Mouse (Mus musculus) MEL (cell line): ENCODE measurements around the gene Dcaf17. TPM values are rescaled to one million over a fixed set of nuclear protein-coding genes. Genes with fewer than 3 reads are reported as not detected.

Experiments
- DNase-seq: peaks from one replicate; pipeline ENCODE4 v3.0.0; 2011; ENCODE audit warnings: low read depth, low spot score
- H3K27ac ChIP-seq: 2 replicates; pipeline ENCODE4 v1.5.1; 2012; ENCODE audit warnings: low read depth, mild to moderate bottlenecking, control low read depth, low read length, moderate library complexity; ENCODE audit not compliant: control insufficient read depth
- H3K27me3 ChIP-seq, 2 experiments: fragments of 150-350 bp in 1 of 2; sonication (generic) in 1 of 2; 2 replicates each; pipeline ENCODE4 v1.6.1; 2012; ENCODE audit warnings: low read length in 2 of 2, mild to moderate bottlenecking in 2 of 2, improper control_type of control experiment in 1 of 2, moderate library complexity in 1 of 2; ENCODE audit not compliant: insufficient read depth in 2 of 2, control insufficient read depth in 1 of 2
- H3K36me3 ChIP-seq, 2 experiments: 2 replicates each; pipeline ENCODE4 v1.6.1; 2012 to 2014; ENCODE audit warnings: low read length in 2 of 2, improper control_type of control experiment in 1 of 2, inconsistent platforms in 1 of 2, mild to moderate bottlenecking in 1 of 2; ENCODE audit not compliant: insufficient read depth in 2 of 2, control insufficient read depth in 1 of 2
- H3K4me1 ChIP-seq, 2 experiments: fragments of 150-350 bp in 1 of 2; sonication (generic) in 1 of 2; 2 replicates each; pipeline ENCODE4 v1.6.1; 2012; ENCODE audit warnings: low read length in 2 of 2, improper control_type of control experiment in 1 of 2, mild to moderate bottlenecking in 1 of 2; ENCODE audit not compliant: insufficient read depth in 2 of 2, control insufficient read depth in 1 of 2
- H3K4me3 ChIP-seq, 2 experiments: fragments of 150-350 bp in 1 of 2; sonication (generic) in 1 of 2; 2 replicates each; pipeline ENCODE4 v1.5.1; 2012; ENCODE audit warnings: low read depth in 2 of 2, low read length in 2 of 2, mild to moderate bottlenecking in 2 of 2, moderate library complexity in 2 of 2, control low read depth in 1 of 2, improper control_type of control experiment in 1 of 2; ENCODE audit not compliant: control insufficient read depth in 1 of 2, insufficient read depth in 1 of 2
- H3K79me2 ChIP-seq: 2 replicates; pipeline ENCODE4 v1.6.1; 2012; ENCODE audit warnings: mild to moderate bottlenecking, low read length, moderate library complexity; ENCODE audit not compliant: control insufficient read depth, poor library complexity, insufficient read depth
- H3K9ac ChIP-seq: 2 replicates; pipeline ENCODE4 v1.6.1; 2012; ENCODE audit warnings: low read depth, mild to moderate bottlenecking, control low read depth, low read length, moderate library complexity; ENCODE audit not compliant: control insufficient read depth, poor library complexity, severe bottlenecking
- H3K9me3 ChIP-seq: fragments of 150-350 bp; sonication (generic); replicated peaks from 2 replicates; pipeline ENCODE4 v1.6.1; 2012; ENCODE audit warnings: mild to moderate bottlenecking, low read length, improper control_type of control experiment, moderate library complexity; ENCODE audit not compliant: insufficient read depth
- BHLHE40 ChIP-seq: IDR thresholded peaks from 2 replicates; pipeline ENCODE4 v1.6.1; 2012; ENCODE audit warnings: low read depth, mild to moderate bottlenecking, inconsistent platforms, low read length, improper control_type of control experiment, borderline replicate concordance
- CHD1 ChIP-seq: IDR thresholded peaks from 2 replicates; pipeline ENCODE4 v1.6.1; 2012; ENCODE audit warnings: low read depth, mild to moderate bottlenecking, inconsistent platforms, low read length, improper control_type of control experiment
- CHD2 ChIP-seq: IDR thresholded peaks from 2 replicates; pipeline ENCODE4 v1.6.1; 2011; ENCODE audit warnings: low read length, improper control_type of control experiment
- EP300 ChIP-seq, 2 experiments: IDR thresholded peaks; 2 replicates each; pipeline ENCODE4 v1.6.1; 2011; ENCODE audit warnings: improper control_type of control experiment in 2 of 2, low read length in 2 of 2, low read depth in 1 of 2, mild to moderate bottlenecking in 1 of 2
- GATA1 ChIP-seq: IDR thresholded peaks from 2 replicates; pipeline ENCODE4 v1.6.1; 2011; ENCODE audit warnings: low read depth, low read length, improper control_type of control experiment
- HCFC1 ChIP-seq: IDR thresholded peaks from 2 replicates; pipeline ENCODE4 v1.6.1; 2012; ENCODE audit warnings: low read depth, mild to moderate bottlenecking, inconsistent platforms, low read length, improper control_type of control experiment, moderate library complexity
- JUND ChIP-seq: IDR thresholded peaks from 2 replicates; pipeline ENCODE4 v1.6.1; 2011; ENCODE audit warnings: low read depth, mild to moderate bottlenecking, improper control_type of control experiment, low read length
- MAX ChIP-seq: IDR thresholded peaks from 2 replicates; pipeline ENCODE4 v1.6.1; 2011; ENCODE audit warnings: low read length, improper control_type of control experiment
- MAZ ChIP-seq: IDR thresholded peaks from 2 replicates; pipeline ENCODE4 v1.6.1; 2012; ENCODE audit warnings: low read depth, mild to moderate bottlenecking, inconsistent platforms, low read length, improper control_type of control experiment
- MXI1 ChIP-seq: IDR thresholded peaks from 2 replicates; pipeline ENCODE4 v1.6.1; 2011; ENCODE audit warnings: mild to moderate bottlenecking, low read depth, low read length, improper control_type of control experiment
- MYC ChIP-seq: IDR thresholded peaks from 2 replicates; pipeline ENCODE4 v1.6.1; 2011; ENCODE audit warnings: low read depth, mild to moderate bottlenecking, low read length, improper control_type of control experiment, moderate library complexity
- NRF1 ChIP-seq: IDR thresholded peaks from 2 replicates; pipeline ENCODE4 v1.6.1; 2014; ENCODE audit warnings: low read depth, mild to moderate bottlenecking, inconsistent platforms, low read length, improper control_type of control experiment, moderate library complexity; ENCODE audit not compliant: poor library complexity, insufficient read depth, severe bottlenecking
- POLR2AphosphoS2 ChIP-seq: IDR thresholded peaks from 2 replicates; pipeline ENCODE4 v1.6.1; 2011; ENCODE audit warnings: low read length, improper control_type of control experiment
- RAD21 ChIP-seq: IDR thresholded peaks from 2 replicates; pipeline ENCODE4 v1.6.1; 2011; ENCODE audit warnings: mild to moderate bottlenecking, low read depth, low read length, improper control_type of control experiment
- SMC3 ChIP-seq: IDR thresholded peaks from 2 replicates; pipeline ENCODE4 v1.6.1; 2011; ENCODE audit warnings: low read depth, low read length, improper control_type of control experiment
- TAL1 ChIP-seq: IDR thresholded peaks from 2 replicates; pipeline ENCODE4 v1.6.1; 2012; ENCODE audit warnings: mild to moderate bottlenecking, inconsistent platforms, low read length, moderate library complexity, mixed read lengths
- TBP ChIP-seq: IDR thresholded peaks from 2 replicates; pipeline ENCODE4 v1.8.0; 2011; ENCODE audit warnings: low read depth, low read length, improper control_type of control experiment
- UBTF ChIP-seq: IDR thresholded peaks from 2 replicates; pipeline ENCODE4 v1.6.1; 2012; ENCODE audit warnings: low read depth, mild to moderate bottlenecking, inconsistent platforms, low read length, improper control_type of control experiment, moderate library complexity, borderline replicate concordance; ENCODE audit not compliant: insufficient read depth
- USF2 ChIP-seq, 2 experiments: IDR thresholded peaks; 2 replicates each; pipeline ENCODE4 v1.6.1; 2011 to 2012; ENCODE audit warnings: improper control_type of control experiment in 2 of 2, low read length in 2 of 2, borderline replicate concordance in 1 of 2, inconsistent platforms in 1 of 2, low read depth in 1 of 2, mild to moderate bottlenecking in 1 of 2; ENCODE audit not compliant: insufficient read depth in 1 of 2
- ZKSCAN1 ChIP-seq: IDR thresholded peaks from 2 replicates; pipeline ENCODE4 v1.6.1; 2012; ENCODE audit warnings: low read depth, mild to moderate bottlenecking, inconsistent platforms, low read length, improper control_type of control experiment, moderate library complexity
- ZNF384 ChIP-seq: IDR thresholded peaks from 2 replicates; pipeline ENCODE4 v1.6.1; 2012; ENCODE audit warnings: low read depth, mild to moderate bottlenecking, inconsistent platforms, low read length, improper control_type of control experiment
- polyA plus RNA-seq, 2 experiments: library from polyadenylated mRNA; stranded (reverse) in 1 of 2; unstranded in 1 of 2; fragments of >175 nt in 1 of 2; fragments of >200 nt in 1 of 2; gene quantifications; 2 replicates each; pipeline versions ENCODE4 v1.2.1 to v1.2.4; 2012; ENCODE audit warnings: low replicate concordance in 2 of 2, low read depth in 1 of 2; ENCODE audit not compliant: insufficient read length in 2 of 2, insufficient read depth in 1 of 2, missing spikeins in 1 of 2
- total RNA-seq: library from RNA; depleted of rRNA; stranded (reverse); fragments of 300-350 nt; gene quantifications from 2 replicates; pipeline ENCODE4 v1.2.3, GENCODE M21; 2012

Gene Dcaf17
- total and polyA plus RNA-seq, 3 experiments, result 15.1 to 16.3 TPM; not detected in 1

DNA sequence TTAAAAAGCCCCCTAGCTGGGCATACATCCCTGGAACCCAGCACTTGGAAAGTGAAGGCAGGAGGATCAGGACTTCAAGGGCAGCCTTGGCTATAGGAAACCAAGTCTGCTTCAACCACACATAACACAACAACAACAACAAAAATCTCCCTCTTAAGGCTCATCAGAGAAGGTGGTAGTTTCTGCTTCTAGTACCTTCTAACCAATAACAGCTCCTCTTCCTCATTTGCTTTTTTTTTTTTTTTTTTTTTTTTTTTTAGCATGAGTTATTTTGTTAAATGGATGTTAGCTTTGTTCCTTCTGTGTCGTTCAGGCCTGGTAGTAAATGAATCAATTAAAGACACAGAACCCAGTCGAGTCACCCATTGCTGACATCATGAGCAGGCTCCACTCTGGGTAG, 52.1 kb downstream of the Dcaf17 start:
- no peaks in the 10 kb centered on the region for H3K27me3 ChIP-seq
- no peaks in the 10 kb centered on the region for H3K79me2 ChIP-seq
- peaks cover 0 to 12% of the 10 kb centered on the region in 2 experiments; a peak in 2 of 4 replicates for H3K36me3 ChIP-seq
- H3K4me1 ChIP-seq, result peaks cover 4 to 11% of the 10 kb centered on the region in 2 experiments; a peak in 3 of 4 replicates
- no peaks in the 10 kb centered on the region for H3K9me3 ChIP-seq
- DNase-seq, result no peak
- no peak overlapping the region for H3K27ac ChIP-seq
- no peak overlapping the region for H3K9ac ChIP-seq
- TF ChIP-seq ZNF384 (peak; percentile 80), MYC (no peak)
- no peak overlapping the region for H3K4me3 ChIP-seq

DNA sequence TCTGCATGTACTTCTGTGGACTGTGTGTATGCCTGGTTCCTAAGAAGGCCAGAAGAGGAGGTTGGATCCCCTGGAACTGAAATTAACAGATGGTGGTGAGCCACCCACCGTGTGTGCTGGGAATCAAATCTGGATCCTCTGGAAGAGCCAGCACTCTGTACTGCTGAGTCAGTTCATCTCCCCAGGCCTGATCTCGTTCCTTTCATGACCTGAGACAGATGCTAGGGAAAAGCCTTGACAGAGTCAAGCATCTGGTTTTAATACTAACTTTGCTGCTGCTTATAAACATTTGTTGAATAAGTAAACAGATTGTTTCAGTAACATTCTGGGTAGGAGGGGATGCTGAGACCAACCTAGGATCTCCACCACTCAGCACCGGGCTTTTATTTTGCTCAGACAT, 53.4 kb downstream of the Dcaf17 start:
- no peaks in the 10 kb centered on the region for H3K27me3 ChIP-seq
- no peak for TF ChIP-seq MAX
- TF ChIP-seq POLR2AphosphoS2, result no peak
- no peak for TF ChIP-seq EP300 (IDR thresholded peaks at IDR 0.05; ENCODE audit: low read depth in 1 of 2, low read length in 2 of 2)
- no peak for TF ChIP-seq TBP
- TF ChIP-seq CHD1, result no peak
- no peak for TF ChIP-seq JUND
- TF ChIP-seq NRF1, result no peak
- TF ChIP-seq HCFC1, result no peak
- no peak for TF ChIP-seq SMC3
- TF ChIP-seq, all 39 proteins: peak for 0
- no peak overlapping the region for H3K9ac ChIP-seq

DNA sequence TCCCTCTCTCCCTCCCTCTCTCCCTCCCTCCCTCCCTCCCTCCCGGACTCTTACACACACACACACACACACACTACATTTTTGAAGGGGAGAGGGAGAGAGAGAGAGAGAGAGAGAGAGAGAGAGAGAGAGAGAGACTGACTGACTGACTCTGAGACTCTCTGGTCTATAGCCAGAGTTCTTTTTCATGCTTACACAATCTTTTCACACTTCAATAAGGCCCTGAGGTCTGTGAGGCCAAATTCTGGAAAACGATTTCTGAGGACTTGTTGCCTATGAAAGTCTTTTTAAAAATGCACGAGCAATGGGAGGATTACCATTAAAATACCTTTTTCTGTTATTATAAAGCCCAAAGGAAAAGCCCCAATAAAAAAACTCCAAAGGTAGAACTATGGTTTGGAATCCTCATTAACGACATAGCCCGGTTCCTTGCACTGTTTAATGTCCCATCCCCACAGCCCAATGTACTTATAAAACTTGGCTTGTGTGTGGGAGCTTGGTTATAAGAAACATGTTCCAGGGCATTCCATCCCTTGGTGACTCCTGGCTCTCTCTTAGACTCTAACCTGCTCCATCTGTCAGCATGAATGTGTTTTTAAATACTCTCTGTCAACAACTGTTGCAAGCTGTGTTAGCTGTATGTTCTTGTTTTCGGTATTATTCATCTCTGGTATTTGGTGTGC, 58.5 kb downstream of the Dcaf17 start:
- DNase-seq, result no peak
- Histone ChIP-seq H3K27me3 (no peaks in the 10 kb centered on the region), H3K79me2 (no peaks in the 10 kb centered on the region), H3K9me3 (no peaks in the 10 kb centered on the region), H3K36me3 (no peaks in the 10 kb centered on the region), H3K4me1 (no peaks in the 10 kb centered on the region), H3K27ac (no peak overlapping the region), H3K9ac (no peak overlapping the region), H3K4me3 (no peak overlapping the region)
- TF ChIP-seq RAD21 (no peak), ZNF384 (no peak), UBTF (no peak), HCFC1 (no peak), MYC (no peak), TBP (no peak), POLR2AphosphoS2 (no peak), EP300 (IDR thresholded peaks at IDR 0.05; ENCODE audit: low read depth in 1 of 2, low read length in 2 of 2) (no peak), TAL1 (no peak), USF2 (IDR thresholded peaks at IDR 0.05; ENCODE audit: borderline replicate concordance in 1 of 2, insufficient read depth in 1 of 2, low read depth in 1 of 2, low read length in 2 of 2) (no peak), JUND (no peak), ZKSCAN1 (no peak), MAZ (no peak), BHLHE40 (no peak), CHD2 (no peak), GATA1 (no peak), MAX (no peak), MXI1 (no peak)

More for the DNA sequence above, 53.4 kb downstream of the Dcaf17 start:
- Histone ChIP-seq H3K4me3 (no peak overlapping the region), H3K9me3 (no peaks in the 10 kb centered on the region), H3K27ac (no peak overlapping the region), H3K4me1 (peaks cover 2 to 5% of the 10 kb centered on the region in 2 experiments; a peak in 3 of 4 replicates), H3K36me3 (peaks cover 0 to 6% of the 10 kb centered on the region in 2 experiments; a peak in 2 of 4 replicates), H3K79me2 (no peaks in the 10 kb centered on the region)
- no peak for DNase-seq
